Mouse (Mus musculus): ENCODE results near the gene Acta2. TPM values are rescaled to one million over a fixed set of nuclear protein-coding genes. Genes with fewer than 3 reads are reported as not detected.

The Acta2 gene
- total and polyA plus RNA-seq, 3 experiments = 0.13 to 0.31 TPM; not detected in 1

GRCm38 (mm10) chr19:34193149-34193548 lies 62.2 kb downstream of the Acta2 start:
- Histone ChIP-seq H3K9ac (ENCODE audit: insufficient read depth, low read depth) (peak overlapping the region; percentile 78), H3K9me3 (replicated peaks; ENCODE audit: low read length) (no peaks in the 10 kb centered on the region), H3K27me3 (replicated peaks) (no peaks in the 10 kb centered on the region), H3K79me2 (replicated peaks; ENCODE audit: control insufficient read depth, extremely low read depth, insufficient read depth, poor library complexity, severe bottlenecking) (peaks cover 54% of the 10 kb centered on the region), H3K36me3 (replicated peaks in 1 of 2; ENCODE audit: control insufficient read depth in 1 of 2, insufficient read depth in 1 of 2, low read length in 1 of 2) (peaks cover 0 to 6% of the 10 kb centered on the region in 2 experiments), H3K4me3 (replicated peaks in 1 of 3; ENCODE audit: low read depth in 2 of 3, low read length in 2 of 3, poor library complexity in 1 of 3) (peak overlapping the region; percentile 89 to 99 (median 97)), H3K27ac (ENCODE audit: insufficient read depth, low read depth) (no peak overlapping the region), H3K4me2 (ENCODE audit: insufficient read depth, low read depth, poor library complexity, severe bottlenecking) (peak overlapping the region; percentile 0; the same call in 1 of the 2 replicates), H3K4me1 (ENCODE audit: control insufficient read depth in 1 of 2, insufficient read depth in 2 of 2) (peaks cover 10 to 46% of the 10 kb centered on the region in 2 experiments)
- dilution Hi-C loops (cut with MboI; ENCODE audit: extremely low pct_ligation_motif_present, extremely low pct_unique_long_range_greater_than_20kb, low sequenced_read_pairs) = no loop called here
- peak; percentile 55 for DNase-seq (ENCODE audit: extremely low read depth)
- in situ Hi-C loops (cut with MboI; ENCODE audit: low pct_ligation_motif_present, low pct_unique_long_range_greater_than_20kb, low sequenced_read_pairs) = no loop called here
- 0 out of 2 replicates have a peak, but pooled peaks have one; percentile 34 for TF ChIP-seq ETS1 (conservative IDR thresholded peaks at IDR 0.05; ENCODE audit: low read depth, low read length)
- TF ChIP-seq KAT2A (IDR thresholded peaks at IDR 0.05; ENCODE audit: insufficient replicate concordance, low read length) = no peak
- TF ChIP-seq HCFC1 (IDR thresholded peaks at IDR 0.05; ENCODE audit: low read depth, low read length) = no peak; the same call in 1 of the 2 replicates
- no peak for TF ChIP-seq MAZ (IDR thresholded peaks at IDR 0.05; ENCODE audit: low read depth, low read length)
- TF ChIP-seq SIN3A (IDR thresholded peaks at IDR 0.05; ENCODE audit: low read length) = peak; percentile 30; the same call in 1 of the 2 replicates
- TF ChIP-seq JUND (conservative IDR thresholded peaks at IDR 0.05; ENCODE audit: low read depth, low read length) = peak; percentile 32; the same call in 1 of the 2 replicates
- no peak for TF ChIP-seq E2F4 (IDR thresholded peaks at IDR 0.05; ENCODE audit: insufficient replicate concordance, low read depth, low read length)
- TF ChIP-seq POLR2A (IDR thresholded peaks at IDR 0.05; ENCODE audit: low read depth, low read length) = no peak
- TF ChIP-seq CTCF (conservative IDR thresholded peaks at IDR 0.05 in 1 of 2, IDR thresholded peaks at IDR 0.05 in 1 of 2; ENCODE audit: low read depth in 2 of 2, low read length in 2 of 2) = no peak
- peak; percentile 49 for TF ChIP-seq BHLHE40 (IDR thresholded peaks at IDR 0.05; ENCODE audit: low read depth, low read length)
- TF ChIP-seq USF2 (conservative IDR thresholded peaks at IDR 0.05; ENCODE audit: low read depth, low read length) = no peak
- no peak for TF ChIP-seq USF1 (IDR thresholded peaks at IDR 0.05; ENCODE audit: low read depth, low read length)
- TF ChIP-seq NRF1 (IDR thresholded peaks at IDR 0.05; ENCODE audit: low read depth, low read length) = no peak
- no peak for TF ChIP-seq UBTF (IDR thresholded peaks at IDR 0.05; ENCODE audit: low read depth, low read length)
- TF ChIP-seq ZKSCAN1 (IDR thresholded peaks at IDR 0.05; ENCODE audit: borderline replicate concordance, low read depth, low read length) = no peak
- peak; percentile 28; the same call in 1 of the 2 replicates for TF ChIP-seq IRF4 (IDR thresholded peaks at IDR 0.05; ENCODE audit: low read depth, low read length)
- TF ChIP-seq ZC3H11A (IDR thresholded peaks at IDR 0.05; ENCODE audit: low read depth, low read length) = no peak
- TF ChIP-seq MYC (IDR thresholded peaks at IDR 0.05; ENCODE audit: low read depth, low read length) = peak; percentile 87
- no peak for TF ChIP-seq TBP (conservative IDR thresholded peaks at IDR 0.05; ENCODE audit: low read depth, low read length)
- TF ChIP-seq MXI1 (IDR thresholded peaks at IDR 0.05; ENCODE audit: low read depth, low read length) = peak; percentile 49; the same call in 1 of the 2 replicates
- TF ChIP-seq MAFK (IDR thresholded peaks at IDR 0.05; ENCODE audit: insufficient replicate concordance, low read length) = peak; percentile 38; the same call in 1 of the 2 replicates
- peak; percentile 58 for TF ChIP-seq ELF1 (IDR thresholded peaks at IDR 0.05; ENCODE audit: low read depth, low read length)
- TF ChIP-seq EP300 (IDR thresholded peaks at IDR 0.05; ENCODE audit: low read length) = peak; percentile 27; the same call in 1 of the 2 replicates
- TF ChIP-seq PAX5 (IDR thresholded peaks at IDR 0.05; ENCODE audit: low read length) = no peak
- TF ChIP-seq ZMIZ1 (IDR thresholded peaks at IDR 0.05; ENCODE audit: low read depth, low read length) = no peak
- TF ChIP-seq SMC3 (IDR thresholded peaks at IDR 0.05; ENCODE audit: low read depth, low read length) = no peak
- 0 out of 2 replicates have a peak, but pooled peaks have one; percentile 42 for TF ChIP-seq CHD2 (IDR thresholded peaks at IDR 0.05; ENCODE audit: low read length)
- no peak for TF ChIP-seq POLR2AphosphoS2 (IDR thresholded peaks at IDR 0.05; ENCODE audit: low read depth, low read length)
- TF ChIP-seq ZNF384 (IDR thresholded peaks at IDR 0.05; ENCODE audit: low read depth, low read length) = peak; percentile 81
- TF ChIP-seq MEF2A (IDR thresholded peaks at IDR 0.05; ENCODE audit: borderline replicate concordance, low read depth, low read length) = no peak
- TF ChIP-seq JUN (IDR thresholded peaks at IDR 0.05; ENCODE audit: insufficient read depth, low read depth, low read length) = no peak
- 0 out of 2 replicates have a peak, but pooled peaks have one; percentile 16 for TF ChIP-seq CHD1 (IDR thresholded peaks at IDR 0.05; ENCODE audit: low read depth, low read length)
- TF ChIP-seq RAD21 (IDR thresholded peaks at IDR 0.05; ENCODE audit: low read depth, low read length) = no peak
- no peak for TF ChIP-seq TCF12 (IDR thresholded peaks at IDR 0.05; ENCODE audit: low read depth, low read length)
- no peak for TF ChIP-seq GABPA (IDR thresholded peaks at IDR 0.05; ENCODE audit: insufficient replicate concordance, low read depth, low read length)
- TF ChIP-seq RCOR1 (conservative IDR thresholded peaks at IDR 0.05; ENCODE audit: low read depth, low read length) = no peak
- no peak for TF ChIP-seq NELFE (IDR thresholded peaks at IDR 0.05; ENCODE audit: low read depth, low read length)
- TF ChIP-seq MAX (IDR thresholded peaks at IDR 0.05; ENCODE audit: low read length) = peak; percentile 51; the same call in 1 of the 2 replicates

Data from CH12.LX (cell line).